Mouse (Mus musculus) spleen, adult 12 weeks (tissue): Measurements from ENCODE around the gene Gpr19.
A peak's percentile ranks its signal among the peaks of the same experiment; 100 is the strongest.

Experiments used
- DNase-seq: peaks from one replicate; pipeline ENCODE4 v3.0.0; 2022; ENCODE audit warnings: low spot score

Gene Gpr19

GRCm38 (mm10) chr6:134898095-134898965 lies at the start of gene Gpr19:
Gene Gpr19 (minus strand): TSS chr6:134898578.
- DNase-seq: peak; percentile 81

GRCm38 (mm10) chr6:134947311-134948087 lies 49.1 kb upstream of the Gpr19 start:
- DNase-seq: peak; percentile 63

GRCm38 (mm10) chr6:134946858-134947257 lies 48.5 kb upstream of the Gpr19 start:
- DNase-seq: no peak

- no peak for DNase-seq
These were observed 47.7 kb upstream of the Gpr19 start for GRCm38 (mm10) chr6:134946054-134946453.

- no peak for DNase-seq
These were observed 45.5 kb upstream of the Gpr19 start for GRCm38 (mm10) chr6:134943759-134944407.

GRCm38 (mm10) chr6:134939781-134940180 lies 41.4 kb upstream of the Gpr19 start:
- DNase-seq: no peak

GRCm38 (mm10) chr6:134934305-134934704 lies 35.9 kb upstream of the Gpr19 start:
- DNase-seq: no peak

- DNase-seq: no peak
These were observed 34.8 kb upstream of the Gpr19 start for GRCm38 (mm10) chr6:134933207-134933558.

- DNase-seq: no peak
These were observed 34.3 kb upstream of the Gpr19 start for GRCm38 (mm10) chr6:134932486-134933206.

- DNase-seq: no peak
These were observed 32.8 kb upstream of the Gpr19 start for GRCm38 (mm10) chr6:134931146-134931545.

GRCm38 (mm10) chr6:134930383-134930782 lies 32.0 kb upstream of the Gpr19 start:
- DNase-seq: no peak

GRCm38 (mm10) chr6:134929926-134930325 lies 31.5 kb upstream of the Gpr19 start:
- no peak for DNase-seq

GRCm38 (mm10) chr6:134928889-134929310 lies 30.5 kb upstream of the Gpr19 start:
- peak; percentile 65 for DNase-seq

GRCm38 (mm10) chr6:134928096-134928888 lies 29.9 kb upstream of the Gpr19 start:
- peak; percentile 74 for DNase-seq

GRCm38 (mm10) chr6:134927595-134928095 lies 29.3 kb upstream of the Gpr19 start:
- no peak for DNase-seq

- DNase-seq: no peak
These were observed 28.6 kb upstream of the Gpr19 start for GRCm38 (mm10) chr6:134926803-134927594.

- no peak for DNase-seq
These were observed 27.9 kb upstream of the Gpr19 start for GRCm38 (mm10) chr6:134926338-134926705.

GRCm38 (mm10) chr6:134925673-134926337 lies 27.4 kb upstream of the Gpr19 start:
- DNase-seq: no peak

- DNase-seq: no peak
These were observed 25.9 kb upstream of the Gpr19 start for GRCm38 (mm10) chr6:134924262-134924661.

GRCm38 (mm10) chr6:134923670-134924069 lies 25.3 kb upstream of the Gpr19 start:
- DNase-seq: no peak
